Mouse (Mus musculus) myocyte (in vitro differentiated cells): ENCODE measurements around the gene Doc2b. TPM values are rescaled to one million over a fixed set of nuclear protein-coding genes. Genes with fewer than 3 reads are reported as not detected.

Source experiments
- H3K27me3 ChIP-seq: one replicate; pipeline ENCODE4 v1.6.1; 2011; ENCODE audit not compliant: control insufficient read depth, insufficient read depth, insufficient read length
- H3K36me3 ChIP-seq: one replicate; pipeline ENCODE4 v1.6.1; 2011; ENCODE audit not compliant: control insufficient read depth, insufficient read depth
- H3K4me2 ChIP-seq: one replicate; pipeline ENCODE4 v1.6.1; 2011; ENCODE audit warnings: low read depth, control low read depth
- H3K4me3 ChIP-seq: one replicate; pipeline ENCODE4 v1.5.1; 2011; ENCODE audit warnings: mild to moderate bottlenecking, control low read depth, moderate library complexity
- H3K79me2 ChIP-seq: one replicate; pipeline ENCODE4 v1.6.1; 2011; ENCODE audit not compliant: control insufficient read depth, insufficient read depth
- H3ac ChIP-seq: one replicate; pipeline ENCODE4 v1.6.1; 2011; ENCODE audit not compliant: control insufficient read depth, insufficient read length
- CEBPB ChIP-seq: IDR thresholded peaks from 2 replicates; pipeline ENCODE4 v1.6.1; 2011; ENCODE audit warnings: mild to moderate bottlenecking, moderate library complexity; ENCODE audit not compliant: poor library complexity, insufficient read depth, severe bottlenecking
- E2F4 ChIP-seq: IDR thresholded peaks from one replicate; pipeline ENCODE4 v1.6.1; 2011; ENCODE audit warnings: mild to moderate bottlenecking, control low read depth, moderate library complexity; ENCODE audit not compliant: insufficient read depth
- MAX ChIP-seq: IDR thresholded peaks from one replicate; pipeline ENCODE4 v1.6.1; 2011; ENCODE audit warnings: low read depth, mild to moderate bottlenecking, control low read depth
- MYOD1 ChIP-seq, 3 experiments: IDR thresholded peaks; one replicate each; pipeline ENCODE4 v1.6.1; 2011; ENCODE audit warnings: control low read depth in 2 of 3, low read depth in 2 of 3, mild to moderate bottlenecking in 2 of 3, moderate library complexity in 1 of 3; ENCODE audit not compliant: insufficient read length in 2 of 3, control insufficient read depth in 1 of 3
- MYOG ChIP-seq, 3 experiments: IDR thresholded peaks; one replicate each; pipeline ENCODE4 v1.6.1; 2011; ENCODE audit warnings: control low read depth in 2 of 3, low read depth in 2 of 3, mild to moderate bottlenecking in 2 of 3; ENCODE audit not compliant: insufficient read length in 2 of 3, control insufficient read depth in 1 of 3, insufficient read depth in 1 of 3
- POLR2A ChIP-seq: IDR thresholded peaks from one replicate; pipeline ENCODE4 v1.6.1; 2011; ENCODE audit warnings: low read depth, mild to moderate bottlenecking, control low read depth, moderate library complexity; ENCODE audit not compliant: insufficient read length
- POLR2AphosphoS2 ChIP-seq: IDR thresholded peaks from one replicate; pipeline ENCODE4 v1.6.1; 2011; ENCODE audit warnings: low read depth, control low read depth; ENCODE audit not compliant: insufficient read length
- REST ChIP-seq: IDR thresholded peaks from one replicate; pipeline ENCODE4 v1.6.1; 2011; ENCODE audit warnings: mild to moderate bottlenecking, control low read depth, moderate library complexity; ENCODE audit not compliant: insufficient read depth, insufficient read length
- SRF ChIP-seq: IDR thresholded peaks from one replicate; pipeline ENCODE4 v1.6.1; 2011; ENCODE audit warnings: low read depth; ENCODE audit not compliant: control insufficient read depth, insufficient read length
- TCF12 ChIP-seq: IDR thresholded peaks from one replicate; pipeline ENCODE4 v1.6.1; 2011; ENCODE audit warnings: mild to moderate bottlenecking, control low read depth; ENCODE audit not compliant: poor library complexity, insufficient read depth, severe bottlenecking
- TCF3 ChIP-seq: IDR thresholded peaks from one replicate; pipeline ENCODE4 v1.6.1; 2011; ENCODE audit warnings: low read depth, control low read depth; ENCODE audit not compliant: insufficient read length
- USF1 ChIP-seq: IDR thresholded peaks from one replicate; pipeline ENCODE4 v1.6.1; 2011; ENCODE audit warnings: low read depth, mild to moderate bottlenecking, control low read depth, moderate library complexity
- polyA plus RNA-seq: library from polyadenylated mRNA; unstranded; fragments of >200 nt; fragmentation: generic; extraction: Trizol; gene quantifications from one replicate; pipeline ENCODE4 v1.2.1, GENCODE M21; 2012; ENCODE audit warnings: missing spikeins

Doc2b gene
- polyA plus RNA-seq, 1 experiment = 0.10 TPM

- no peak overlapping the region for H3K4me3 ChIP-seq
- no peaks in the 10 kb centered on the region for H3K36me3 ChIP-seq
- H3ac ChIP-seq = no peak overlapping the region
- peaks cover 12% of the 10 kb centered on the region for H3K27me3 ChIP-seq
- no peaks in the 10 kb centered on the region for H3K79me2 ChIP-seq
- H3K4me2 ChIP-seq = no peak overlapping the region
- TF ChIP-seq POLR2A (no peak), REST (no peak), CEBPB (no peak), MYOG (IDR thresholded peaks at IDR 0.05; ENCODE audit: control insufficient read depth in 1 of 3, insufficient read depth in 1 of 3, insufficient read length in 2 of 3, low read depth in 2 of 3) (no peak), E2F4 (no peak), MAX (no peak)
Observed at GRCm38 (mm10) chr11:75836240-75836610, 40.4 kb upstream of the Doc2b start.

- TF ChIP-seq MYOD1 (IDR thresholded peaks at IDR 0.05; ENCODE audit: control insufficient read depth in 1 of 3, insufficient read length in 2 of 3, low read depth in 2 of 3) (no peak), CEBPB (no peak), TCF3 (no peak), POLR2A (no peak), TCF12 (no peak), E2F4 (no peak), MAX (no peak)
- Histone ChIP-seq H3K79me2 (no peaks in the 10 kb centered on the region), H3K4me3 (no peak overlapping the region), H3K27me3 (peaks cover 11% of the 10 kb centered on the region), H3K4me2 (no peak overlapping the region), H3K36me3 (no peaks in the 10 kb centered on the region), H3ac (no peak overlapping the region)
Observed at GRCm38 (mm10) chr11:75835587-75836239, 39.9 kb upstream of the Doc2b start.

GRCm38 (mm10) chr11:75833081-75833480, 37.2 kb upstream of the Doc2b start:
- TF ChIP-seq SRF (no peak), CEBPB (no peak), MYOD1 (IDR thresholded peaks at IDR 0.05; ENCODE audit: control insufficient read depth in 1 of 3, insufficient read length in 2 of 3, low read depth in 2 of 3) (no peak), TCF12 (no peak), USF1 (no peak), POLR2A (no peak), MYOG (IDR thresholded peaks at IDR 0.05; ENCODE audit: control insufficient read depth in 1 of 3, insufficient read depth in 1 of 3, insufficient read length in 2 of 3, low read depth in 2 of 3) (no peak), MAX (no peak), TCF3 (no peak), REST (no peak), POLR2AphosphoS2 (no peak), E2F4 (no peak)
- Histone ChIP-seq H3K36me3 (no peaks in the 10 kb centered on the region), H3K4me3 (no peak overlapping the region), H3K79me2 (no peaks in the 10 kb centered on the region), H3ac (no peak overlapping the region), H3K27me3 (no peaks in the 10 kb centered on the region), H3K4me2 (no peak overlapping the region)

GRCm38 (mm10) chr11:75830386-75830785, 34.5 kb upstream of the Doc2b start:
- Histone ChIP-seq H3K4me2 (no peak overlapping the region), H3K4me3 (no peak overlapping the region), H3K36me3 (no peaks in the 10 kb centered on the region), H3K27me3 (no peaks in the 10 kb centered on the region), H3ac (no peak overlapping the region), H3K79me2 (no peaks in the 10 kb centered on the region)
- TF ChIP-seq MYOD1 (IDR thresholded peaks at IDR 0.05; ENCODE audit: control insufficient read depth in 1 of 3, insufficient read length in 2 of 3, low read depth in 2 of 3) = no peak
- no peak for TF ChIP-seq POLR2AphosphoS2
- no peak for TF ChIP-seq MYOG (IDR thresholded peaks at IDR 0.05; ENCODE audit: control insufficient read depth in 1 of 3, insufficient read depth in 1 of 3, insufficient read length in 2 of 3, low read depth in 2 of 3)
- no peak for TF ChIP-seq SRF
- no peak for TF ChIP-seq USF1
- TF ChIP-seq TCF12 = no peak
- TF ChIP-seq CEBPB = no peak
- no peak for TF ChIP-seq POLR2A
- TF ChIP-seq TCF3 = no peak
- TF ChIP-seq MAX = no peak
- no peak for TF ChIP-seq REST
- TF ChIP-seq E2F4 = no peak

- Histone ChIP-seq H3ac (no peak overlapping the region), H3K4me2 (no peak overlapping the region), H3K4me3 (no peak overlapping the region), H3K79me2 (no peaks in the 10 kb centered on the region), H3K36me3 (no peaks in the 10 kb centered on the region), H3K27me3 (peaks cover 20% of the 10 kb centered on the region)
- TF ChIP-seq REST = no peak
Observed at GRCm38 (mm10) chr11:75827414-75827813, 31.6 kb upstream of the Doc2b start.
